Mouse (Mus musculus) layer of hippocampus, adult 8-10 months (tissue): ENCODE measurements around the gene Rims3. TPM values are rescaled to one million over a fixed set of nuclear protein-coding genes. Genes with fewer than 3 reads are reported as not detected.
A peak's percentile ranks its signal among the peaks of the same experiment; 100 is the strongest.

Experiments used
- DNase-seq, 2 experiments: peaks; one replicate each; pipeline ENCODE4 v3.0.0; 2022; ENCODE audit warnings: low spot score in 2 of 2
- total RNA-seq, 4 experiments: library from RNA; stranded (reverse); gene quantifications; 2 replicates each; pipeline ENCODE4 v1.2.4; 2022

Rims3 gene
- total RNA-seq, 4 experiments from 2014 or later: 32.7 to 43.9 (median 40.0) TPM

- no peak for DNase-seq
Observed at GRCm38 (mm10) chr4:120891960-120892359, 37.3 kb downstream of the Rims3 start.

GRCm38 (mm10) chr4:120892516-120892915 is 37.9 kb downstream of the Rims3 start:
- no peak for DNase-seq

- no peak for DNase-seq
Observed at GRCm38 (mm10) chr4:120893656-120894401, 39.2 kb downstream of the Rims3 start.

- no peak for DNase-seq
Observed at GRCm38 (mm10) chr4:120894584-120894983, 40.0 kb downstream of the Rims3 start.

- no peak for DNase-seq
Observed at GRCm38 (mm10) chr4:120895226-120895625, 40.6 kb downstream of the Rims3 start.

GRCm38 (mm10) chr4:120895810-120896584 is 41.4 kb downstream of the Rims3 start:
- DNase-seq: no peak

GRCm38 (mm10) chr4:120904533-120904932 is 49.9 kb downstream of the Rims3 start:
- no peak for DNase-seq

- no peak for DNase-seq
Observed at GRCm38 (mm10) chr4:120905644-120906043, 51.0 kb downstream of the Rims3 start.

- DNase-seq: peak in 1 of 2 experiments; percentile 35
Observed at GRCm38 (mm10) chr4:120909558-120910150, 55.0 kb downstream of the Rims3 start.

- no peak for DNase-seq
Observed at GRCm38 (mm10) chr4:120911086-120911485, 56.5 kb downstream of the Rims3 start.

- no peak for DNase-seq
Observed at GRCm38 (mm10) chr4:120912866-120913265, 58.2 kb downstream of the Rims3 start.

- DNase-seq: no peak
Observed at GRCm38 (mm10) chr4:120913443-120913842, 58.8 kb downstream of the Rims3 start.

- DNase-seq: no peak
Observed at GRCm38 (mm10) chr4:120913861-120914260, 59.2 kb downstream of the Rims3 start.

- no peak for DNase-seq
Observed at GRCm38 (mm10) chr4:120914501-120914900, 59.9 kb downstream of the Rims3 start.

- no peak for DNase-seq
Observed at GRCm38 (mm10) chr4:120921461-120921860, 66.8 kb downstream of the Rims3 start.

- DNase-seq: peak; percentile 83 to 88
Observed at GRCm38 (mm10) chr4:120924554-120925299, 70.1 kb downstream of the Rims3 start, which contains the start of gene Exo5. TSS of gene Exo5 (minus strand) at chr4:120925017.

- DNase-seq: no peak
Observed at GRCm38 (mm10) chr4:120925386-120925785, 70.8 kb downstream of the Rims3 start.

GRCm38 (mm10) chr4:120928686-120929085 is 74.1 kb downstream of the Rims3 start:
- no peak for DNase-seq

- DNase-seq: no peak
Observed at GRCm38 (mm10) chr4:120930736-120931135, 76.1 kb downstream of the Rims3 start.

GRCm38 (mm10) chr4:120935006-120935405 is 80.4 kb downstream of the Rims3 start:
- DNase-seq: no peak
